Mouse (Mus musculus) lung, embryonic 15.5 days (tissue): ENCODE data around the gene Lcat. TPM values are rescaled to one million over a fixed set of nuclear protein-coding genes. Genes with fewer than 3 reads are reported as not detected.

Experiments
- ATAC-seq: fragments of 200-750 bp; cut with Nextera tagmentation; 2 replicates; pipeline ENCODE4 v1.8.0; 2017; ENCODE audit warnings: moderate number of reproducible peaks, borderline replicate concordance; ENCODE audit not compliant: low FRiP score, low TSS enrichment; ENCODE audit errors: extremely low read depth
- H3K27ac ChIP-seq: fragments of 300-500 bp; sonication (generic); 2 replicates; pipeline ENCODE4 v1.5.1; 2015; ENCODE audit warnings: moderate library complexity, mild to moderate bottlenecking, inconsistent platforms
- H3K27me3 ChIP-seq: fragments of 300-500 bp; sonication (generic); 2 replicates; pipeline ENCODE4 v1.6.1; 2015; ENCODE audit warnings: inconsistent platforms
- H3K36me3 ChIP-seq: fragments of 300-500 bp; sonication (generic); 2 replicates; pipeline ENCODE4 v1.6.1; 2015; ENCODE audit warnings: inconsistent platforms
- H3K4me1 ChIP-seq: fragments of 300-500 bp; sonication (generic); 2 replicates; pipeline ENCODE4 v1.6.1; 2015; ENCODE audit warnings: inconsistent platforms
- H3K4me2 ChIP-seq: fragments of 300-500 bp; sonication (generic); 2 replicates; pipeline ENCODE4 v1.6.1; 2015; ENCODE audit warnings: inconsistent platforms, mild to moderate bottlenecking, moderate library complexity
- H3K4me3 ChIP-seq: fragments of 300-500 bp; sonication (generic); 2 replicates; pipeline ENCODE4 v1.5.1; 2015; ENCODE audit warnings: mild to moderate bottlenecking, inconsistent platforms
- H3K9ac ChIP-seq: fragments of 300-500 bp; sonication (generic); 2 replicates; pipeline ENCODE4 v1.6.1; 2015; ENCODE audit warnings: inconsistent platforms
- H3K9me3 ChIP-seq: fragments of 300-500 bp; sonication (generic); 2 replicates; pipeline ENCODE4 v1.6.1; 2016; ENCODE audit warnings: inconsistent platforms
- WGBS: fragments of 180-500 bp; shearing (Covaris S2); methylation state at CpG from one replicate; pipeline ENCODE4 v1.1.7; 2015; 5-methylcytosine and 5-hydroxymethylcytosine counted together
- microRNA-seq: library from miRNA; unstranded; fragments of <30 nt; microRNA quantifications from one replicate; pipeline ENCODE4, GENCODE M21; 2016
- polyA plus RNA-seq: library from polyadenylated mRNA; unstranded; fragments of >200 nt; fragmentation: Nextera tagmentation; extraction: Ambion mirVana; gene quantifications from 2 replicates; pipeline ENCODE4 v1.2.1, GENCODE M21; 2015

The Lcat gene
- polyA plus RNA-seq, 1 experiment from 2014 or later, result 1.2 TPM

- no peak for ATAC-seq
These were observed 23.8 kb downstream of the Lcat start for GRCm38 (mm10) chr8:105919390-105919789.

DNA sequence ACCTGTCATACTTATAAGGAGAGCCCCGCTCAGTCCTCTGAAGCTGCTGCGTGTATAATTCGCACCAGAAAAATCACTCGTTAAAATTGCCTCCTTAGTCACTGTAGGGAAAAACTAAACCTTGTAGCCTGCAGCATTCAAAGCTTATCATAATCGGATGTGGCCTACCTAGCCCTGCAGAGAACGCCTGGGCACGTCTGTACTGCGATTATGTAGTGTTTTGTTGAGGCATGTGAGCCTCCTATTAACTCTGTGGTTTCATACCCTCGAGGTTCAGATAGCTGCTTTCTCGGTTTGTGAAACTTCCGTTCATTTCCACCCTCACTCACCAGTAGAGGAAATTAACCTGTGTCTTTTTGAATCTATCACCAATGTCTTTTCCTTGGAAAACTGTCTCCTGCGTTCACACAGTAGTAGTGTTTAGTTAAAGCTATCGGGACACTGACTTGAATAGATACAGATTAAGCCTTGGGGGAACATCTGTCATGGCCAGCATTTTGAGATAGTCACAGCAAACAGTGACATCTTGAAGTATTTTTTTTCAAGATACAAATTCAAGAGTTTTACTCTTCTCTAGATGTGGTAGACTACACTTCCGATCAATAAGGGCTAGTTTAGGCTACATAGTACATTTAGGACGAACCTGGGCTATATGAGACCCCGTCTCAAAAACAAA is 42.1 kb downstream of the Lcat start:
- H3K27ac ChIP-seq, result peak overlapping the region; percentile 89
- peak overlapping the region; percentile 80 for H3K4me3 ChIP-seq
- H3K4me1 ChIP-seq, result peaks cover 13% of the 10 kb centered on the region
- peak overlapping the region; percentile 99 for H3K9ac ChIP-seq
- H3K4me2 ChIP-seq, result peak overlapping the region; percentile 60
- no peaks in the 10 kb centered on the region for H3K36me3 ChIP-seq
- H3K27me3 ChIP-seq, result no peaks in the 10 kb centered on the region
- H3K9me3 ChIP-seq, result no peaks in the 10 kb centered on the region
- WGBS, result 26% methylated on average over 16 of the region's 16 CpGs
- ATAC-seq, result no peak

More at GRCm38 (mm10) chr8:105919390-105919789, 23.8 kb downstream of the Lcat start:
- Histone ChIP-seq H3K27ac (no peak overlapping the region), H3K4me2 (no peak overlapping the region), H3K9ac (no peak overlapping the region), H3K27me3 (no peaks in the 10 kb centered on the region), H3K4me3 (no peak overlapping the region), H3K9me3 (no peaks in the 10 kb centered on the region), H3K36me3 (peaks cover 14% of the 10 kb centered on the region; the same call in 1 of the 2 replicates), H3K4me1 (no peaks in the 10 kb centered on the region)
- 84% methylated on average over 3 of the region's 3 CpGs for WGBS

DNA sequence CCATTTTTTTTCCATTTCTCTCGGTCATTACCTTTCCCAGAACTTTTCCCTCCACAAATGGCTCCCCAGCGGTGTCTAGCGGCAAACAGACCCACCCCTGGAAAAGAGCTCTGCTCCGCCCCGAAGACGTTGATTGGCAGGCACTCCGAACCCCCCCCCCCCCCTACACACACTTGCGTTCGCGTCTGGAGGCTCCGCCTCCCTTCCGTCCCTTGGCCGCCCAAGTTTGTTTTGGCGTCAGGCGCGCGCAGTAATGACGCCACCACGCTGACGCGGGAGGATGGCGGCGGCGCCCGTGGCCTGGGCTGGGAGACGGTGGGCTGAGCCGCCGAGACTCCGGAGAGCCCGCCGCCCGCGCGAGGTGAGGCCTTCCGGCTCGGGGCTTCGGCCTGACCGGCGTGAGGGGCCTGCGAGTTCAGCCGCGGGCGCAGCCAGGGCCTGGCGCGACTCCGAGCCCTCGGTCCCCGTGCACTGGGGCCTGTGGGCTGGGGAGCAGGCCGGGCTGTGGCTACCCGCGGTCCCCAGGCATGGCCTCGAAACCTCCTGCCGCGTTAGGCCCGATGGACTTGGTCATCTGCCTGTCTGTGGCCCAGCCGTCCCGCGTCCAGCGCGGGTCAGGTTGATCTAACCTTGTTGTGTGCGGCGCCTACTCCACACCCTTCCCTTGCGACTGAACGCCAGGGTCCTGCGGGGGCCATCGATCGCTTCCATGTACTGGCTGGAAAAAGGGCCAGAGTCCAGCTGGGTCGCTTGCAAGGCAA is 42.8 kb downstream of the Lcat start, which contains the start of gene Pskh1:
Gene Pskh1 (plus strand): TSS at position 262 of the 761 bp plus-strand sequence.
- no peaks in the 10 kb centered on the region for H3K36me3 ChIP-seq
- peak; percentile 95 for ATAC-seq
- peak within 1 kb of the TSS; percentile 99 for H3K9ac ChIP-seq
- peak within 1 kb of the TSS; percentile 60 for H3K4me2 ChIP-seq
- H3K4me1 ChIP-seq, result peaks cover 13% of the 10 kb centered on the region
- no peaks in the 10 kb centered on the region for H3K9me3 ChIP-seq
- H3K4me3 ChIP-seq, result peak within 1 kb of the TSS; percentile 80
- peak within 1 kb of the TSS; percentile 89 for H3K27ac ChIP-seq
- under 1% methylated on average over 59 of the region's 68 CpGs for WGBS
- H3K27me3 ChIP-seq, result no peaks in the 10 kb centered on the region

DNA sequence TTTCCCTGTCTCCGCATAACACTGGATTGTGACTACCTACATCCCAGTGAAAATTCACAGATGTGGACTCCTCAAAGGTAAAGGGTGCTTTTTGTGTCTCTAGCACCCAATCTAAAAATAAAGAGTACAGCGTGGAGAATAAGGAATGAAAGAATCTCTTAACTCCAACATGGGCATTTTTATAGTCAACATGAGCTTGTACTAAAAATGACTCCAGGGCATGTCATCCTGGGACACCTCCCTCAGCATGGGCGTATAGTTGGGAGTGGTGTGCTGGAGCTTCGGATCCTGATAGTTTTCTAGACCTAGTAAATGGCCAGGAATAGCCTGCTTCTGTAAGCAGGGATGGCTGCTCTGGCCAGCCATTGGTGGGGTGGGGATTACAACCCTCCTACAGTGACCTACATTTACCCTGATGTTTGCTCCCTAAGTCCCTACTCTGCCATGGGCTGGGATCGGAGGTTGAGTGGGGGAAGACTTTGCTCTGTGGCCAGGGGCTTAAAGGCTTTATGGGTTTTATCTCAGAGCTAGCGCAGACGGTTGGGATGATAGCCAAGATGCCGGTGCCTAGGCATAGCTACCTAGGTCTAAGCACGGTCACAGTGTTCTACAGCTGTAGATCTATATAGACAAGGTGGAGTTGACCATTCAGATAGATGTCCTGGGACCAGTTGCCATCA is 45.2 kb downstream of the Lcat start:
- no peak overlapping the region for H3K4me2 ChIP-seq
- no peak overlapping the region for H3K4me3 ChIP-seq
- no peaks in the 10 kb centered on the region for H3K27me3 ChIP-seq
- peaks cover 17% of the 10 kb centered on the region for H3K4me1 ChIP-seq
- ATAC-seq, result no peak
- no peak overlapping the region for H3K27ac ChIP-seq
- peaks cover 5% of the 10 kb centered on the region; the same call in 1 of the 2 replicates for H3K36me3 ChIP-seq
- H3K9me3 ChIP-seq, result no peaks in the 10 kb centered on the region
- H3K9ac ChIP-seq, result no peak overlapping the region
- WGBS, result 76% methylated on average over 9 of the region's 9 CpGs

DNA sequence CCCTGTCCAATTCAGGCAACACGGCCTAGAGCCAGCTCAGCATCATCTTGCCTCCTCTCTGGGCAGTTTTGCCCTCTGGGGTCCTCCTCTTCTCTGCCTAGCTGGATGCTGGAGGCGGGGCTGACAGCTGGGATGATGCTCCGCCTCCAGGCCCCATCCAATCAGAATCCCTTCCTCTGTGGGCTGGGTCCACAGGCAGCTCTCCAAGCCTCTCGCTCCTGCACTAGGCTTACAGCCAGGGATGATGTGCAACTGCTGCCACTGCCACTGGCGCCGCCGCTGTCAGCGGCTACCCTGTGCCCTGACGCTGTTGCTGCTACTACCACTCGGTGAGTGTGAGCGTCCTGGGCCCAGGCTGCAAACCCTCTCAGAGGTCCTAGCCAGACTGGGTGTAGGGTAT is 49.8 kb downstream of the Lcat start, which contains the start of gene Nrn1l:
Gene Nrn1l (plus strand): TSS at position 229 of the 400 bp plus-strand sequence.
- Histone ChIP-seq H3K27me3 (no peaks in the 10 kb centered on the region), H3K9ac (no peak within 1 kb of the TSS), H3K4me2 (no peak within 1 kb of the TSS), H3K27ac (no peak within 1 kb of the TSS), H3K36me3 (peaks cover 48% of the 10 kb centered on the region), H3K4me1 (peaks cover 4% of the 10 kb centered on the region), H3K9me3 (no peaks in the 10 kb centered on the region), H3K4me3 (no peak within 1 kb of the TSS)
- 8% methylated on average over 11 of the region's 11 CpGs for WGBS
- ATAC-seq, result peak; percentile 91

GRCm38 (mm10) chr8:105892432-105892831 is 50.8 kb downstream of the Lcat start:
- Histone ChIP-seq H3K9ac (no peak overlapping the region), H3K27ac (no peak overlapping the region)
- 76% methylated on average over 6 of the region's 6 CpGs for WGBS

DNA sequence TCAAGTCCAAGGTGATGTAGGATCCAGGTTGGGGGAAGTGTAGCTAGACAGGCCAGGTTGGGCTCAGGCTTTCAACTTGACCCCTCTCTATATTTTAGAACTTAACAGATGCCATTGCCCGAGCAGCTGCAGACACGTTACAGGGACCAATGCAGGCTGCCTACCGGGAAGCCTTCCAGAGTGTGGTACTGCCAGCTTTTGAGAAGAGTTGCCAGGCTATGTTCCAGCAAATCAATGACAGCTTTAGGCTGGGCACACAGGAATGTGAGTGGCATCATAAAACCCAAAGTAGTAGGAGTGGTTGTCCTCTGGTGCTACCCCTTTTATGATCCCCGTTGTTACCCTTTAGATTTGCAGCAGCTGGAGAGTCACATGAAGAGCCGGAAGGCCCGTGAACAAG is 52.3 kb downstream of the Lcat start:
- ATAC-seq, result no peak
- H3K9me3 ChIP-seq, result no peaks in the 10 kb centered on the region

More at GRCm38 (mm10) chr8:105892432-105892831, 50.8 kb downstream of the Lcat start:
- H3K27me3 ChIP-seq, result no peaks in the 10 kb centered on the region
- H3K4me2 ChIP-seq, result no peak overlapping the region
- peaks cover 4% of the 10 kb centered on the region for H3K4me1 ChIP-seq
- no peak overlapping the region for H3K4me3 ChIP-seq
- H3K36me3 ChIP-seq, result peaks cover 57% of the 10 kb centered on the region
- ATAC-seq, result no peak
- no peaks in the 10 kb centered on the region for H3K9me3 ChIP-seq

DNA sequence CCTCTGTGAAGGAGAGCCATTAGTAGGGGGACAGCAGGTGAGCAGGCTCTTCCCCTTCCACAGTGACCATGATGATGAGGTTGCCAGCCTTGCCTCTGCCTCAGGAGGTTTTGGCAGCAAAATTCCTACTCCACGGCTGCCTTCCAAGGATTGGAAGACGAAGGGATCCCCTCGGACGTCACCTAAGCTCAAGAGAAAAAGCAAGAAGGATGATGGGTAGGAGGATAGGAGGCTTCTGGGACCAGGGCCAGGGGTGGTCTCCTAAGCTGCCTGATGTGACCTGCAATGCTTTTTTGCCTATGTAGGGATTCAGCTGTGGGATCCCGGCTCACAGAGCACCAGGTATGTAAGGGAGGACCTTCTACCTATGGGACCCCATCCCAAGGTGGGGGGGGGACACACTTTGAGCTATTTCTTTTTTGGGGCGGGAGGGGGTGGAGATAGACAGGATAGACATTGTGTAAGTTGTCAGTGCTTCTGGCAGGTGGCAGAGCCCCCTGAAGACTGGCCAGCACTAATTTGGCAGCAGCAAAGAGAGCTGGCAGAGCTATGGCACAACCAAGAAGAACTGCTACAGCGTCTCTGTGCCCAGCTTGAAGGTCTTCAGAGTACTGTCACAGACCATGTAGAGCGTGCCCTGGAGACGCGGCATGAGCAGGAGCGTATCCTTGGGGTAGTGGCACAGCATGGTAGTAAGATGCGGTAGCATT is 53.3 kb downstream of the Lcat start:
- no peak overlapping the region for H3K4me2 ChIP-seq
- H3K4me3 ChIP-seq, result no peak overlapping the region
- H3K9ac ChIP-seq, result no peak overlapping the region
- H3K36me3 ChIP-seq, result peaks cover 82% of the 10 kb centered on the region
- H3K27ac ChIP-seq, result no peak overlapping the region
- H3K4me1 ChIP-seq, result peaks cover 4% of the 10 kb centered on the region
- no peaks in the 10 kb centered on the region for H3K27me3 ChIP-seq
- no peak for ATAC-seq
- WGBS, result 92% methylated on average over 12 of the region's 12 CpGs
- H3K9me3 ChIP-seq, result no peaks in the 10 kb centered on the region

More for the DNA sequence above, 52.3 kb downstream of the Lcat start:
- Histone ChIP-seq H3K36me3 (peaks cover 73% of the 10 kb centered on the region), H3K4me3 (no peak overlapping the region), H3K27me3 (no peaks in the 10 kb centered on the region), H3K27ac (no peak overlapping the region), H3K9ac (no peak overlapping the region), H3K4me1 (peaks cover 4% of the 10 kb centered on the region), H3K4me2 (no peak overlapping the region)
- 88% methylated on average over 6 of the region's 6 CpGs for WGBS

Small RNAs within 50 kb of the gene (microRNA-seq; reads per million reads assigned to microRNA genes)
- gene Mir7074, result not detected

Other genes starting within 250 kb of the Lcat start
- gene Acd, start 242.3 kb downstream of the Lcat start, polyA plus RNA-seq, result 61.7 and 66.5 TPM in 2 replicates
- 16.3 and 17.6 TPM in 2 replicates for gene Pard6a, start 242.2 kb downstream of the Lcat start, polyA plus RNA-seq
- gene 4933405L10Rik, start 235.7 kb downstream of the Lcat start, polyA plus RNA-seq, result 0.17 TPM in 1 of 2 replicates, not detected in the other
- 27.3 and 28.9 TPM in 2 replicates for gene Enkd1, start 235.2 kb downstream of the Lcat start, polyA plus RNA-seq
- 22.5 and 23.5 TPM in 2 replicates for gene Gfod2, start 184.7 kb downstream of the Lcat start, polyA plus RNA-seq
- 9.9 and 12.0 TPM in 2 replicates for gene Ranbp10, start 116.0 kb downstream of the Lcat start, polyA plus RNA-seq
- 1.3 and 1.5 TPM in 2 replicates for gene Tsnaxip1, start 115.7 kb downstream of the Lcat start, polyA plus RNA-seq
- gene Cenpt, start 90.1 kb downstream of the Lcat start, polyA plus RNA-seq, result 45.2 and 45.4 TPM in 2 replicates
- 67.9 and 68.2 TPM in 2 replicates for gene Thap11, start 88.2 kb downstream of the Lcat start, polyA plus RNA-seq
- gene Nutf2, start 82.8 kb downstream of the Lcat start, polyA plus RNA-seq, result 231 and 277 TPM in 2 replicates
- 46.5 and 50.6 TPM in 2 replicates for gene Edc4, start 62.5 kb downstream of the Lcat start, polyA plus RNA-seq
- 0.77 and 0.93 TPM in 2 replicates for gene Nrn1l, start 49.8 kb downstream of the Lcat start, polyA plus RNA-seq
- 32.0 and 33.0 TPM in 2 replicates for gene Pskh1, start 42.9 kb downstream of the Lcat start, polyA plus RNA-seq
- gene Ctrl, start 9.5 kb downstream of the Lcat start, polyA plus RNA-seq, result 0.86 and 1.0 TPM in 2 replicates
- 43.9 and 51.7 TPM in 2 replicates for gene Psmb10, start 4.9 kb downstream of the Lcat start, polyA plus RNA-seq
- gene Slc12a4, start 22.7 kb upstream of the Lcat start, polyA plus RNA-seq, result 37.1 and 37.7 TPM in 2 replicates
- gene Dpep3, start 36.0 kb upstream of the Lcat start, polyA plus RNA-seq, result not detected in 2 replicates
- 19.9 and 20.9 TPM in 2 replicates for gene Dus2, start 48.0 kb upstream of the Lcat start, polyA plus RNA-seq
- gene Dpep2nb, start 62.6 kb upstream of the Lcat start, polyA plus RNA-seq, result 0.24 TPM in 1 of 2 replicates, not detected in the other
- 16.6 and 17.3 TPM in 2 replicates for gene Ddx28, start 68.5 kb upstream of the Lcat start, polyA plus RNA-seq
- 6.6 and 8.2 TPM in 2 replicates for gene Nfatc3, start 115.5 kb upstream of the Lcat start, polyA plus RNA-seq
- gene Esrp2, start 193.6 kb upstream of the Lcat start, polyA plus RNA-seq, result 43.6 and 44.1 TPM in 2 replicates
- 12.7 and 13.7 TPM in 2 replicates for gene Pla2g15, start 207.0 kb upstream of the Lcat start, polyA plus RNA-seq
- gene Slc7a6, start 225.5 kb upstream of the Lcat start, polyA plus RNA-seq, result 50.8 and 57.6 TPM in 2 replicates